Mouse (Mus musculus) cerebellum, adult 18-20 months (tissue): ENCODE results near the gene Epb41l3.
"Not testable (repeated sequence)": the region's sequence is repeated elsewhere in the genome, so short reads cannot be mapped to it uniquely, and the experiment has no call there.

ENCODE experiments used
- DNase-seq, 2 experiments: peaks; one replicate each; pipeline ENCODE4 v3.0.0; 2021

Gene Epb41l3

DNA sequence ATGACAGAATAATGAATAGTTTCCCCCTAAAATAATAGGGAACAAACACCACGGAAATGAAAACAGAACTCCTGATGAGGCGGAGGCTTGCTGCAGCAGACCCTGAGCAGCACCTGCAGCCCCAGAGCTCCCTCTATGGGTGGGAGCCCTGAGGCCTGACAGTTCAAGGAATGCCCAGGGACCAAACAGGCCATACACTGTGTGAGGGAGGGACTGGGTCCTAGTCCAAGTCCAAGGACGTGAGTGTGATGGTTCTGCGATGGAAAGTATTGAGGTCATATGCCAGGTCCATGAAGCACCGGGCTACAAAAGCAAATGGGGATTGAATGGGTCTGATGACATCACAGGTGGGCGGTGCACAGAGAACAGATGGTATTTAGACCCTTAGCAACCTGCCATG, 33.7 kb downstream of the Epb41l3 start:
- peak in 1 of 2 experiments; percentile 35 for DNase-seq

DNA sequence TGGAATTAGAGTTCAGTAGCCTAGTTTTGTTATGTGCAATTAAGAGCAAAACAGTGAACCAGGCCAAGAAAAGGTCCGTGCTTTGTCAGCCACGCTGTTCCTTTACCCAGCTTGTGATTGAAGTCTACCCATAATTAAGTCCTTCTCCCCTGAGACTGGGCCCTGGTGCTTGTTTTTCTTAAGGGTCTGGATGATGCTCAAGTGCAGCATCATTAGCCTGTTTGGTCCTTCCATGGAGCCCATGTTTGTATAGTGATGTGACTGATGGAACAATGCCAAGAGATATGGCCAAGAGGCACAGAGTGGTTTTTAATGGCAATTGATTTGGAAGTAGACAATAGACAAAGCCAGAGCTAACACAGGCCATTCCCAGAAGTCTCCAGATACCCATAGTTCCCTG, 36.7 kb downstream of the Epb41l3 start:
- no peak for DNase-seq

DNA sequence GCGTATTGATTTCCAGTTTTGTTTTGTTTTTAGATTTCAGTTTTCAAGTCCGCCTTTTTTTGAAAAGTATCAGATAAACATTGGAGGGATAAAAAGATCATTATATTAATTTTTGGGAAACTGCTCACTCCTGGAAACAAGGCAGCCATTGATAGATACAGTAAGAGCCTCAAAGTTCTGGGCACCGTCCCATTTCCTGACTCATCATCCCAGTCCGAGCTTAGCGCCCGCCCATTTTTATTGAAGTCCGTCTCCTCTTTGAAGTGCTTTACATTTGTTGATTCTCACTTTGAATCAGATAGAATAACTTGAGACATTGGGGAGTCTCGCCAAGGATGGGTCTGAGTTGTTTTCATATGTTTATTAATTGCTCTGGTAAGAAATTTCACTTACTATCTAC, 43.7 kb downstream of the Epb41l3 start:
- DNase-seq, result no peak

DNA sequence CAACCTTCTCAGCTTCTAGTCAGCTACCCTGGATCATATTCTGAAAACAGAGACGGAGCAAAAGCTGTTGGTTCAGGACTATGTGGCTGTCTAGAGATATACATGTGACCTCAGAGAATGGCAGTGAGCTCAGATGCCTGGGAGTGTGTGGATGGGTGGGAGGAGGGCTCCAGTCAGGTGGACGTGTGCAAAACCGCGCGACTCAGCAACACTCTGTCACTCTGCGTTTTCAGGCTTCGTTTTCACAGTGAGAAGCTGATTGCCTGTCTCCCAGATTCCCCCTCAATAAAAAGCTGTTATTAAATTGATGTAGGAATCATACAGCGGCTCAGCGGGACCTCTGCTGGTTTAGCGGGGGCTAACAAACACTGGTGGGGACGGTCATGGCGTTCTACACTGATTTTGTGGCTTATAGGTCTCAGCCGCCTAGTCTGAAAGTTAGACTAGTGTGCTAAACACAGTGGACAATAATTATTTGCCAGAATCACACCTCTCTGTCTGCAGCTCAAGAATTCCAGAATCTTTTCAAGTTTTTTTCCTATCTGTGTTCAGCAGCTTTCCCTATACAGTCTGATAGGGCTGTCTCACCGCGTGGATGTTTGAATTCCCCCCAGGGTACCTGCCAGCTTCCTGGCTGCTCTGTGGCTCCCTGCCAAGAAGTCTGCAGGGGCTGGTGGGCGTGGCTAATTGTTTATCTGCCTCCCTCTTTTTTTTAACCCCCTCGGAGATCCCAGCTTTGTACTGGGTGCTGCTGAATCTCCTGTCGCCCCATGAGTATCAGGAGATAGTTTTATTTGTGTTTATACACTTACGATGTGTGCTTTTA, 45.3 kb downstream of the Epb41l3 start:
- DNase-seq, result peak; percentile 34 to 38

DNA sequence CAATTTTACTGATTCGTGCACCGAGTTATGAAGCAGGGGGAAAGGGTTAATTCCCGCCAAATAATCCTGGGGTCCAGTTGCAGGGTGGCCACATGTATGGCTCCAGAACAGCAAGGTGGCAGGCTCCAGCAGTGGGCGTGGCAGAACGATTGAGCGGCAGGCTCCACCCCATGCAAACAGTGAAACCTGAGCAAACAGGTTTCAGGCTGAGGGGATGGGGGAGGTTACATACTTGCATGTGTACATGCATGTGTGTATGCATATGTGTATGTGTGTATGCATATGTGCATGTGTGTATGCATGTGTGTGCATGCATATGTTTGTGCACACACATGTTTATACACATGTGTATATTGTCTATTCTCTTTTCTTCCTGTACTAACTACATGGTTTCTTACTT, 46.9 kb downstream of the Epb41l3 start:
- not testable (repeated sequence) for DNase-seq

DNA sequence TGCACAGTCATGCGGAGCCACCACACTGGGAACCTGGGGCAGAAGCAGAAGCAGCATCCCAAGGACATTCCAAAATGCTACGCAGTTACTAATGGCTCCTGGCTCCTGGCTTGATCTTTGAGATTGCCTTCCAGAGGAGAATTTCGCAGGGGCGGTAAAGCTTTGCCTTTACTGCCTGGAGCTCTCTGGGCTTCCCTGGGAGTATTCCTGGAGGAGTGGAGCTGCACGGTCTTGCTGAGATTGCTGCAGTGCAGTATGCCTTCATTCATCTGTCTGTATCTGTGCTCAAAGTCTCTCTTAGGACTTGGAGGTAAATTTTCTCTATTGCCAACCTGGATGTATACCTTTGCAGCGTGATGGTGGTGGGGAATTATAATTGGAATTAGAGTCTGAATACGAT, 52.0 kb downstream of the Epb41l3 start:
- peak; percentile 23 to 29 for DNase-seq

DNA sequence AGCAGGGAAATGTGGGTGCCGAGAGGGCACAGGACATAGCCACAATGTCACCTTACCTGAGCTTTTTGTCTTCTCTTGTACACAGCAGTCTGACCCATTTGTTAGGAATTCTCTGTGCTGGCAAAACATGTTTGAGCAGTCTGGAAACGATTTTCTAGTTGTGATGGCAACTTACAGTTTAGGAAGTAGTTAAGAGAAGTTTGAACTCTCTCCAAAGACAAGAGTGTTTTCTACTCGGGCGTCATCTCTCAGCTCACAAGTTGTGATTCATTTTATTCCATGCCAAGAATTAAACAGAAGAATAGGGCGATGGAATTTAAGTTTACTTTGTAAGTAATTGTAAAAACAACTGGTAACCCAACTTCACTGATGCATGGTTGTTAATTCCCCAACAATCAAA, 52.5 kb downstream of the Epb41l3 start:
- no peak for DNase-seq

DNA sequence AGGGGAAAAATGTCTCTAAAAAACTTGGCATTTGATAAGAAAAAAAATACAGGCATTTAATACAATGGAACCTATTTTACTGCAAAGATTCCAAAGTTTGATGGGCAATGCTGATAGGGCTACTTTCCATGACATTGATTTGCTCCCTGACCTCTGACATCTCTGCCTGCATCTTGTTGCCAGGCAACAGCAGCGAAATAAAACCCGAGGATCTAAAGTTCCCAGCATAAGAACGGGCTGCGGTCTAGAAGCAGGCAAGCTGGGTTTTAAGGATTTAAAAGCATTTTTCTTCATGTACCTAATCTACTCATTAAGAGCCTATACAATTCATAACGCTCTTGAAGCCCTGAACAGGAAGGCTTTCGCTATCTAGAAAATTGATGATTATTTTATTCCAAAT, 54.0 kb downstream of the Epb41l3 start:
- no peak for DNase-seq

DNA sequence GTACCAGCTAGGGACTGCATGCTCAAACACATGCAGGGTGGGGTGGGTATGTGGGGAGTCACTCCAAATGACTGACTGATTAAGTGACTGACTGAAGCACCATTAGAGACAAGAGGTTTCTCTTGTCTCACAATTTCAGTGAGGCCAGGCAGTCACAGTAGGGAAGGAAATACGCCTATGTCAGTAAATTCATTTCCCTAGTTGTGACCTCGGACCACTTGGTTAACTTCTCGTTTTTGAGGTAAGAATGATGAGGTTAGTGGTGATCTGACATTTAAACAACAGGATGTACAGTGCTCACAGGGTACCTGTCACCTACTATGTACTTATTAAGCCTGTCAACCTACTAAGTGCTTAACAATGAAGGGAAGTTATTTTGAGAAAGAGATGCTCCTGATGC, 67.5 kb downstream of the Epb41l3 start:
- DNase-seq, result no peak

DNA sequence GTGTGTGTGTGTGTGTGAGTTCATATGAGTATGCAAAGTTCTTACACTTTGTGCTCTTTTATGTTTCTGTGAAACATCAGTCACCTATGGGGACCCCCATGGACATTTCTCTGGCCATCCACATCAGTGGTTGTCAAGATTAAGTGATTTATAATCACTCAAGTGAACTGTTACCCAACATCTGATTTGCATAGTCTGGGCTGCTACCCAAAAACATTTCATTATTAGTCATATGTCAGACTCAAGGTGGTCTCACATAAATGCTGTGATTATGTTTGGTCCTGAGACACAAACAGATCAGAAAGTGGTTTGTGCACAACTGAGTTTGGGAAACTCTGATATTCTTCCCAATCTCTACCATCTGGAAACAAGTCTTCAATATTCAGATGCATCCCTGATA, 75.3 kb downstream of the Epb41l3 start:
- no peak for DNase-seq

DNA sequence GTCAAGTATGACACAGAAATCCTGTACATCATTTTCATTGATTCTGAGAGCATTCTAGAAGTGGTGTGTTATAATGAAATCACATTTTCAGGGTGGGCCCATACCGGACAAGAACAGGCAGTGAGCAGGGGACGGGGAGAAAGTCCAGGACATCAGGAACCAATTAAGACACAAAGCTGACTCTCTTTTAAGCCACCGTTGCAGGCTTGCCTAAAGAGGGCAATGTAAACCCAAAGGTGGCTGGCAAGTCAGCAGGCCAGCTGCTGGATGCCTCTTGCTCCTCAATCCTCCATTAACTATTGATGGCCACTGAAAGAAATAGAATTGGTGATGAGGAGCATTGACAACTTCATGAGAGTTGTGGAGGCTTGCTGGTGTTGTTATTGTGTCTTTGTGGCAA, 75.8 kb downstream of the Epb41l3 start:
- DNase-seq, result no peak

DNA sequence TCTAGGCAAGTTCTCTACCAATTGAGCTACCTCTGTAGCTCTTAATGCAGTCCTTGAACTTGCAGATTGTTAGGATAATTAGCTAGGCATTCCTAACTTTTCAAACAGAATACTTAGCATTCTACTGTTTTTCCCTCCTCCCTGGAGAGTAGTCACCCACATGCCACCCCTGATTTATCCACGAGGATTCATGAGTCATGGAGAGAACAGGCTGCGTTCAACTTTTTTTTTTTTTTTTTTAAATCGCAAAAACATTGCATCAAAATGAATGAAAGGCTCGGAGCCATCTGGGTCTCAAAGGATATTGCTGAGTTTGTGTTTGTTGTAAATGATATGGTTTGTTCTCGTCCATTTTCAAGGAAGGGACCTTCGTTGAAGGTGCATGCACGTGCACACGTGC, 79.6 kb downstream of the Epb41l3 start:
- DNase-seq, result no peak

DNA sequence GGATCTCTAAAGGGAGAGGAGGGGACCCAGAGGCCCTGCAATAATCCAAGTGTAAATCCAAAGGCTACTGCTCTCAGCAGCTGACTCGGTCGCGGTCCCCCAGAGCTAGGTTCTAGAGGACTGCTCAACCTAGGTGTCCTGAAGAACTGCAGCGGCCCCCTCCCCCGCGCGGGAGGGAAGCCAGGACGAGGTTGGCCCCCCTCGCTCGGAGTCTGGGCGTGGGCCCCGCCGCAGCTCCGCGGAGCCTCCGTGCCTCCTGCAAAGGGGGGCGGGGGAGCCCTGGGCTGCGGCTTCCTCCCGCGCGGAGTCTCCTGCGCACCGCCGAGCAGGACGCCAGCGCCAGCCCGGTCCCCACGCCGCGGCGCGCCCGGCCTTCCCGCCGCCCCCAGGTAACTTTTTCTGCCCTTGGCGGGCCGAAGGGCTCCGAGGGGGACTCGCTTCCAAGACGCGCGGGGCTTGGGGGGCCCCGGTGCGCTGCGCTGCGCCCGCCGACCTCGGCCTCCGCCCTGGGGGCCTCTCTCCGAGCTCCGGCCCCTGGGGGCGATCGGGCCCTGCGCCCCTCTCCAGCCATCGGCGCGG, 81.1 kb downstream of the Epb41l3 start:
- peak; percentile 73 to 79 for DNase-seq

DNA sequence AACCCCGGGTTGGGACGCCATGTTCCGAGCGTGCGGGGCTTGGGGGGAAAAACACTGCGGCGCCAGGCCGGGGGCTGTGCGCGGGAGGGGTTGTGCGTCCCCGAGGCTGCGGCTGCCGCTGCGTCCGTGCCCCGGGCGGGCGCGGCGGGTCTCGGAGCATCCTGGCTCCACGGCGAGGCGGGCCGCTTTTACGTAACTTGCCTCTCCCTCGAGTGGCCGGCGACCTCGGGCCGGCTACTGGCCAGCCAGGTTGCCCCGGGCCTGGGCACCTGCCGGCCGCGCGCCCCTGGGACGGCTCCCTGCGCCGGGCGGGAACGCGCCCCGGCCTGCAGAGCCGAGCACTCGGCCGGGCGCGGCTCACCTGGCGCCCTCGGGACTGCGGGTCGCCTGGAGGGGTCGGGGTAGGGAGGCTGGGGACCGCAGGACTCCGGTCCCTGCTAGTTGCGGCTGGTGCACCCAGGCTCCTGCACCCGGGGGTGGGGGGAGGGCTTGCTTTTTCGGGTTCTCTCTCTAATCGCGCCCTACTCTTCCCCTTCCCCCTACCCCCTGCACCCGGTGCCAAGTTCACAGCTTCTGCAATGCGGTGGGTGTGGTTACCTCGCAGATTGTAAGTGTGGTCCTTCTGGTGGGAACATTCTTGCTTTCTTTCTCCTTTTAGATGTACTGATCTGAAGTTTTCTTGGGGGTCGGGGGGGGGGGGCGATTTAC, 81.8 kb downstream of the Epb41l3 start:
- peak; percentile 41 to 72 for DNase-seq

DNA sequence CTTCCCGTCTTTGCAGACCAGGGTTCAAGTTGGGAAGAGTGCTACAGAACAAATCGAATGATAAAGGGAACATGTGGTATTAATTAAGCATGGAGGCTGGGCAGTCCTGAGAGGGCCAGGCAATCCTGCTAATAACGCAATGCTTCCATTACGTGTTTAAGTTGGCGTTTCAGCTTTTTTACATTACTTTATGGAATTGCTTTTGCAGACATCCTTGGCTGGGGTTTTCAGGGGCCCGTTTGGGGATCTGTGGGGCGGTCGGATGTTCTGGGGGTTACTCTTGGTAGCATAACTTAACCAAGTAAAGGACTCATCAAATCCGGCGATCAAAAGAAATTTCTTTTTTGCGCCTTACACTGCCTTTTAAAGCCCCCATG, 82.3 kb downstream of the Epb41l3 start:
- no peak for DNase-seq

DNA sequence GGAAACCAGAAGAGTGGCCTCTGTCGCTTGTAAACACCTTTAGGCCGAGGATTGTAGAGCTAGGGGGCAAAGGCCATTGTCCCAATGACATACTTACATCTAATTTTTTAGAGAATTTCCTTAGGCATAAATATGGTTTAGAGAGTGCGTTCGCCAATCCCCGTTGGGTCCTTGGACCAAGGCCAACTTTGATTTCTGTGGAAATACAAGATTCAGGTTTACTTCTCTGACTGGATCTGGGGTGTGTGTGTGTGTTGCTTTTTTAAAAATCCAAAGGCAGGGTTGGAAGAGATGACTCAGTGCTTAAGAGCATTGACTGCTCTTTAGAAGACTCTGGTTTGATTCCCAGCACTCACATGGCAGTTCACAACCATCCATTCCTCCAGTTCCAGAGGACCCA, 83.2 kb downstream of the Epb41l3 start:
- DNase-seq, result peak in 1 of 2 experiments; percentile 46

DNA sequence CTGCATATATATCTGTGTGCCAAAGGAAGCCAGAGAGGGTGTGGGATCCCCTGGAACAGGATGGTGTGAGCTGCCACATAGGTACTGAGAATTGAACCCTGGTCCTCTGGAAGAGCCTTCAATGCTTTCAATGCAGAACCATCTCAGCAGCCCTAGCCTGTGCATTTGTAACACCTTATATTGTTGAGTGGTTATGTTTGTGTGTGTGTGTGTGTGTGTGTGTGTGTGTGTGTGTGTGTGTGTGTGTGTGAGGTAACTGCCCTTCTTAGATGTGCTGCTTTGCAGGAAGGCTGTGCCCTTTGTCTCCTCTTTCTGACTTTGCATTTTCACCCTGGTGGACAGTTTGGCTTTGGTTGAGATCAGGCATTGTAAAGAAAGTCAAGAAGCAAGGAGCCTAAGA, 87.2 kb downstream of the Epb41l3 start:
- no peak for DNase-seq

DNA sequence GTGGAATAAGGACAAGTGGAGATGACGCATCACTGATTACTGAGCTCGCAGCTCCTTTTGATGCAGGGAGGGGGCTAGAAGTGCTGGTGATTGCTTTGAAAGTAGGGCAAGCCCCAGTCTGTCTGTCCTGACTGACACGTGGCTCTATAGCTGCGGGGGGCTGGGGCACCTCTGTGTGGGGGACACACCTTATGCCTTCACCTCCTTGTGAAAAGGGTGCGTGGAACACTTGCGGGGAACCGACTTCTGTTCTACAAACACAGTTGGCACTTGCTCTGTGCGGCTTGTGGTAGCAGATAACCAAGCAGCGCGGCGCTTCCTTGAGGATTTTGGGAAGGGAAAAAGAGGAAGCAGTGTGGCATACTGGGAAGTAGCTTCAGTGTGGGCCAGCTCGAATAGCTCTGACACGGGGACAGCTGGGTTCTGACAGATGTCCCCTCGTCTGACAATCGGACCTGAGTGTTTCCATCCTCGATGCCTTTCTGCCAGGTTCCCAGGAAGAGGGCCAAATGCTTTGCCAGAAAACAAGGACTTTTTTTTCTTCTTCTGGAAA, 101.5 kb downstream of the Epb41l3 start:
- DNase-seq, result peak; percentile 63 to 68

DNA sequence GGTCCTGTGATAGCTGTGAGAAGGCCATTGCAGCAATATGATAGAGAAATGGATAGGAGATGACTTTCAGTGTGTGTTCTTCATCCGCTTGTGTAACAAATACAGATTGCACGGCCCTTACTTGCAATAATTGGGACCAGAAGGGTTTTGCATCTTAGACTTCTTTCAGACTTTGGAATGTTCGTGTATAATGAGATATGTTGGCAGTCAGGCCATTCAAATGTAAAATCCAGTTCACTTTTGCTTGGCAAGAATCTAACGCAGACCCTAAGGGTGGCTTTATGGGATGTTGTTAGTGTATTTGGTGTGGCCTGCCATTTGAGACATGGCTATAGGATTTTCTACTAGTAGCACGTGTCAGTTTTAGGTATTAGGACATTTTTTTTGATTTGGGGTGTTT, 102.5 kb downstream of the Epb41l3 start:
- DNase-seq, result no peak

DNA sequence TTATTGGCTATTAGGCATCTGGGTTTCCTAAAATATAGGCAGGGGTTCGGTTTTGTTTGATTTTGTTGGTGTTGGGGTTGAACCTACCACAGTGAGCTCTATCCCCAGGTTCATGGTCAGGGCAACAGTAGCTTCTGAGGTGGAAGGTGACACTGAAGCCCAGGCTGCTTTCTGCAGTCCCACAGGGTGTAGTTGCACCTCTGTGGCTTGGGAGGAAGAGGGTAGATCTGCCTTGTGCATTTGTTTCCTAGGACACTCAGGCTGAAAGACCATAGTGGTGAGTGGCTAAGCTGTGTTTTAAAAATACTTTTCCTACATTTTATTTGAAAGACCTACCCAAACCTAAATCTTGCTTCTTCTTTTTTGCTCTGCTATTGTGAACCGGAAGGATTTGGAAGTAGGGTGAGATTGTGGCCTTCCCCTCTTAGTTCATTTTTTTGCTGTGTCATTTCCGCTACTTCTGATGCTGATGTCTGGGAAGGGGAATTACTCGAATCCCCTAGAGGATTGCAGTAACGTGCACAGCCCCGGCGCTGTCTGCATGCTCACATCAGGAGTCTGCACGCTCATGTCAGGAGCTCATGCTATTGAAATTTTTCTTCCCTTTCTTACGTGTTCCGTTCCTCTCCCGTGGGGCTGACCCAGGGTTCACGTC, 105.5 kb downstream of the Epb41l3 start:
- DNase-seq, result no peak

DNA sequence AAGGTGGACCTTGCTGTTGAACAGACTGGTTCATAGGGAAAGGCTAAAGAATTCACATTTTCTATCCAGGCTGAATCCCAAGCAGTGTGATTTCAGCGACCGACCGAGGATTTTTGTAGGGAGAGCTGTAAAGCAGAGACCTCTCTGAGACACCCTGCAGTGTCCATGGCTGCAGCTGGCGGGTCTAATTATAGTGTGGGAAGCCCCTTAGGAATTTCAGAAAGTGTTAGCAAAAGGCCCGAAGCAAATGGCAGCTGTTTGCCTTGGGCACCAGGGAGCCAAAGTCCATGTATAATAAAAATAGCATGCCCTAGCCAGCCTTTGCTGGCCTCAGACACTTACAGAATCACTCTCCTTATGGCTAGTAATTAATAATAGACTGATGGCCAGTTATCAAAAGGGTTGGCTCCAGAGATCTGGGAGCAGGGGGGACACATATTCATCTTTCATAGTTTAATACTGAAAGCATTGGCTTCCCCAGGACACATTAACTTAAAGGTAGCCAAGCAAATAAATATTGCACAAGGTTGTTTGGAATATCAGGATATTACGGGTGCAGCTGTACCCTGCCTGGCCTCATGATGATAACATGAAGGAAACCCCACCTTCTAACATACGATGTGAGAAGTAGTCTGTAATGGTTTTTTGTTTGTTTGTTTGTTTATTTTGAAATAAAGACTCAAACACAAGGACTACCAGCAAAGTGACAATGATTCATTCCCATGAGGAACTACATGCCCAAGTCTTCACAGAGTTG, 106.3 kb downstream of the Epb41l3 start:
- no peak for DNase-seq

DNA sequence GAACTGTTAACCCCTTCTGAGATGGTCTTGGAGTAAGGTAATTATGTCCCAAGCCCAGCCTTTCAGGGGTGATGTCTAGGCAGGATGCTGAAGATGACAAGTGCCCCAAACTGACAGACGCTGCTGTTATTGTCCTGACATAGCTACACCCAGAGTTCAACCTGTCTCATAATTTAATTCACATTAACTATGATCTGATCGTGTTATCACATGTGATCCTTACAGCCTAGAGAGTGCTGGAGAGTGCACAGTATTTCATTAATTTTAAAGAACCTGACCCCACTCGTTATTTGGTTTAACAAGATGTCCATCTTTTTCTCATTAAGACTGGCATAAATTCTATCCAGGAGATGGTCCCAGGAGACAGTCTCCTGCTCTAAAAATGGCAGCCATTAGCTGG, 112.3 kb downstream of the Epb41l3 start:
- DNase-seq, result no peak
